Mouse (Mus musculus): ENCODE data around the gene Calhm6. TPM values are rescaled to one million over a fixed set of nuclear protein-coding genes. Genes with fewer than 3 reads are reported as not detected.
A peak's percentile ranks its signal among the peaks of the same experiment; 100 is the strongest.

Calhm6 gene
- total RNA-seq, 2 experiments from 2014 or later: not detected

- intact Hi-C loops (cut with DNase I): no loop called here
- DNase-seq: no peak
These were observed 15.6 kb downstream of the Calhm6 start for GRCm38 (mm10) chr10:34111964-34112738.

GRCm38 (mm10) chr10:34110863-34111465 is 16.8 kb downstream of the Calhm6 start:
- no peak for DNase-seq
- intact Hi-C loops (cut with DNase I): no loop called here

DNA sequence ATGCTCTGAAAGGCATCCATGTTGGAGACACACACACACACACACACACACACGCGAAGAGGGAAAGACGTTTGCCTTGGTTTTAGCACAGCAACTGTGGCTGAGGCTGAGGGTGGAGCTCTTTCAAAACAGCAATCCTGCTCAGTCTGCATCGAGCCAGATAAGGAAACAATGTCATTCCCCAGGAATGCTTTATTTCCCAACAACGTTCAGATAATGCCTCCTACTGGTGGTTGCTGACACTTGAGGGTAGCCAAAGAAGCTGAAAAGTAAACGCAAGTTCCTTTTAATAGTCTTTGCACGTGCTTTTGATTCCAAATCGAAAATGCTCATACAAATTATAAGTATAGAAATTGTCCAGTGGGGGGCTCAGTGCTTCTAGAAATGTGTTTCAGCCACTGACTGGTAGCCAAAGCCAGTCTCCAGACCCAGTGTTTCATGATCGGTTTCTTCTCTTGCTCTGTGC is 31.3 kb downstream of the Calhm6 start, which contains the start of gene Calhm5:
TSS of gene Calhm5 (minus strand) at position 102 of the 466 bp plus-strand sequence.
- intact Hi-C loops (cut with DNase I): loop anchor here (2.0 to 5.0 kb wide), 4 partner anchors 60 to 226 kb away; partner anchors contain the start of genes Trappc3l and Tspyl1
- DNase-seq: peak; percentile 27 to 52

GRCm38 (mm10) chr10:34095964-34096363 is 31.8 kb downstream of the Calhm6 start:
- intact Hi-C loops (cut with DNase I): loop anchor here (2.0 to 5.0 kb wide), 4 partner anchors 59 to 226 kb away; partner anchors contain the start of genes Trappc3l and Tspyl1
- DNase-seq: peak in 1 of 2 experiments; percentile 6

DNA sequence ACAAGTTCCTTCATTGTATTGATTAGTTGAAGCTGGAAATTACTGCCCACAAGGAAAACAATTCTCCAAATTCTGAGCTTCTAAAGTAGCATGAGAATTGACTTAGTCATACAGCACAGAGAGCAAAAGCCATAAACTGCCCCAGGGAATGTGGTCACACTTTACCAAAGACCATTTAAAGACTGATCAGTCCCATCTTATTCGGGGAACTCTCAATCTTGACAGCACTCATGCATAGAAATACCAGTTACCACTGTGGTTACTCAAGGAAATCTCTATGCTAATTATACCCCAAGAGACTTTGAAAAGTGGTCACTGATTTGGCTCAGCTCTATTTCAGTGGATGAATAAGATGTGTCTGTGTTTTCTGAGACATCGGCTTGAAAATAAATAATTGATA is 32.6 kb downstream of the Calhm6 start:
- intact Hi-C loops (cut with DNase I): loop anchor here (5.0 kb wide), 3 partner anchors 108 to 227 kb away; partner anchors contain the start of gene Tspyl1

DNA sequence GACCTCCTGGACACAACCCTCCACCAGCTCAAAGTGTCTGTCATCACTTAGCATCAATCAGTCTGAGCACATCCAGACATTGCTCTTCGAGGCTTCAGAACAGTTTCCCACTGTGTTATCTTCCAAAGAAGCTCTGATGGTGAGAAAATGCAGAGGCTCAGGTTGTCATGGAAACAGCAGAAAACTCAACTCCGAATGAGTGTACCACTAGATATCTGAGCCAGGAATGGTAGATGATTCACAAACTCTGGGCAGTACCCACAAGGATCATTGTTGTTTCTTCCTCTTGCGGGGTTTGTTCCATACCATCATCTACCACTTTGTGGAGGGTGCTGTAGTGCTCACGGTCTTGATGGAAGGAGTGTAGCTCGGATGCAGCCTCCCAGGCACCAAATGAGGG is 35.9 kb downstream of the Calhm6 start:
- intact Hi-C loops (cut with DNase I): no loop called here
- DNase-seq: no peak

More for the DNA sequence above, 32.6 kb downstream of the Calhm6 start:
- no peak for DNase-seq

DNA sequence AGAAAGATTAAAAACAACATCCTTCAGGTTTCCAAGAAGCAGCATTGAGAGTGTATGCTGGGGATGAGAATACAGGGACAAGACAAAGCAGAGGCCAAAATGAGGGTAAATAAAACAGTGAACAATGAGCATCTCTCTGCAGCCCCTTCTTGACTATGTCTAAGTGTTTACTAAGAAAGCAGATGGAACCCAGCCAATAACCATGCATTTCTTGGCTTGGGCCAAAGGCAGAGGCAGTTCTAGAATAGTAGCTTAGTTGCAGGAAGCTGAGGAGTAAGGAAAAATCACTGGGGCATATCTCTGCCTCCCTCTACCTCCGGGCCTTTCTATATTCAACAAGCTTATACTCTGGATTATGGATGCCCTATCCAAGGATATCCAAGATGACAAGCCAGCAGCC is 37.3 kb downstream of the Calhm6 start:
- intact Hi-C loops (cut with DNase I): no loop called here

DNA sequence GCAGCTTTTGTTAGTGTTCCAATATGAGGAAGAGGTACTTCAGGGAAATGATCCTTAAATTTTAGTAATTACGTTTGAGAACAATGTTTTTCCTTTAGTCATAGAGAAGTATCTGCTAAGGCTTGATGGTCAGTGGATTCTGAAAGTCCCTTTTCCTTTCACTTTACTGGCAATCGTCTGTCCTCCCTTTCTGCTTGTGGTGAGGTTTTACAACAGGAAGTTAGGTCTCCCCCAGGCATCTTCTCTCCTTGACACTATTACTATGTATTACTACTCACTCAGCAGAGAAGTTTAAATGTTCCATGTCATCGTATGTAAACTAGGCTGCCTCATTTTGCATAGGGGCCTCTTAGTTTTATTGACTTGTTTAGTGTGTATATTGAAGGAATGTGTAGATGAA is 38.3 kb downstream of the Calhm6 start:
- intact Hi-C loops (cut with DNase I): no loop called here
- no peak for DNase-seq

More for the DNA sequence above, 37.3 kb downstream of the Calhm6 start:
- no peak for DNase-seq

- no peak for DNase-seq
- intact Hi-C loops (cut with DNase I): no loop called here
These were observed 39.3 kb downstream of the Calhm6 start for GRCm38 (mm10) chr10:34088515-34088914.

DNA sequence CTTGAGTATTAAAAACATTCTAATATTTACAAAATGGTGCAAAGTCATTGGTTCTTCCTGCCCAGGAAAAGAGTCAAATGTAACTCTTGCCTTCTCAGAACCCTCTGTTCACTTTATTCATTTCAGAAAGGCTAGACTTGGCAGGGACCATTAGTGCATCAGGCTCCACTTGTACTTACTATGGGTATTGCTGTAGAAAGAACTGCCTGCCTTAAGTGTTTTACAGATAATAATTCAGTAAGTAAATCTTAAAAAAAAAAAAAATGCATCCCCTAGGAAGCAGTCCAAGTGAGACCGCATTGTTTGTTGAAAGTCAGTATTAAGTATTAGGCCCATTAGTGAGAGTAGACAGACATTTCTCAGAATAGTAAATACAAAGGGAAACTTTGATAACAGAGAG is 41.3 kb downstream of the Calhm6 start:
- intact Hi-C loops (cut with DNase I): no loop called here
- DNase-seq: no peak

Other genes starting within 250 kb of the Calhm6 start
- gene Rsph4a, start 222.9 kb downstream of the Calhm6 start, total RNA-seq (2021): under 1 TPM in 1 of 2 experiments, not detected in 1; 0.29 TPM
- gene Zup1, start 176.7 kb downstream of the Calhm6 start, total RNA-seq (2021): 1 to 10 TPM; 8.2 to 9.2 TPM
- gene Rwdd1, start 108.4 kb downstream of the Calhm6 start, total RNA-seq (2021): 100 to 1,000 TPM in 1 of 2 experiments, 10 to 100 TPM in 1; 96.1 to 101 TPM
- gene Trappc3l, start 90.4 kb downstream of the Calhm6 start, total RNA-seq (2021): not detected
- gene Calhm4, start 83.7 kb downstream of the Calhm6 start, total RNA-seq (2021): not detected
- gene Calhm5, start 31.5 kb downstream of the Calhm6 start, total RNA-seq (2021): under 1 TPM; 0.51 to 0.60 TPM
- gene Dse, start 79.7 kb upstream of the Calhm6 start, total RNA-seq (2021): 1 to 10 TPM; 5.7 to 6.7 TPM
- 10 to 100 TPM; 51.0 to 52.9 TPM for gene Tspyl1, start 154.2 kb upstream of the Calhm6 start, total RNA-seq (2021)
- gene Tspyl4, start 169.5 kb upstream of the Calhm6 start, total RNA-seq (2021): 10 to 100 TPM in 1 of 2 experiments, 1 to 10 TPM in 1; 8.0 to 10.1 TPM